Mouse (Mus musculus) hindbrain, embryonic 12.5 days (tissue): Measurements from ENCODE around the gene Sap30l. TPM values are rescaled to one million over a fixed set of nuclear protein-coding genes. Genes with fewer than 3 reads are reported as not detected.
"Not testable (repeated sequence)": the region's sequence is repeated elsewhere in the genome, so short reads cannot be mapped to it uniquely, and the experiment has no call there.

Experiments
- ATAC-seq: fragments of 200-750 bp; cut with Nextera tagmentation; 2 replicates; pipeline ENCODE4 v1.8.0; 2017; ENCODE audit warnings: moderate TSS enrichment; ENCODE audit not compliant: low FRiP score
- H3K27ac ChIP-seq: fragments of 300-500 bp; sonication (generic); 2 replicates; pipeline ENCODE4 v1.5.1; 2016; ENCODE audit warnings: mild to moderate bottlenecking
- H3K27me3 ChIP-seq: fragments of 300-500 bp; sonication (generic); 2 replicates; pipeline ENCODE4 v1.6.1; 2016; ENCODE audit warnings: mild to moderate bottlenecking
- H3K36me3 ChIP-seq: fragments of 300-500 bp; sonication (generic); 2 replicates; pipeline ENCODE4 v1.6.1; 2016; ENCODE audit warnings: mild to moderate bottlenecking
- H3K4me1 ChIP-seq: fragments of 300-500 bp; sonication (generic); 2 replicates; pipeline ENCODE4 v1.6.1; 2016
- H3K4me2 ChIP-seq: fragments of 300-500 bp; sonication (generic); replicated peaks from 2 replicates; pipeline ENCODE4 v1.6.1; 2016; ENCODE audit warnings: mild to moderate bottlenecking
- H3K4me3 ChIP-seq: fragments of 300-500 bp; sonication (generic); 2 replicates; pipeline ENCODE4 v1.5.1; 2016; ENCODE audit warnings: mild to moderate bottlenecking
- H3K9ac ChIP-seq: fragments of 300-500 bp; sonication (generic); 2 replicates; pipeline ENCODE4 v1.6.1; 2016; ENCODE audit warnings: mild to moderate bottlenecking, moderate library complexity
- H3K9me3 ChIP-seq: fragments of 300-500 bp; sonication (generic); replicated peaks from 2 replicates; pipeline ENCODE4 v1.6.1; 2016; ENCODE audit warnings: mild to moderate bottlenecking
- WGBS: fragments of 180-500 bp; shearing (Covaris S2); methylation state at CpG from one replicate; pipeline ENCODE4 v1.1.7; 2016; 5-methylcytosine and 5-hydroxymethylcytosine counted together
- polyA plus RNA-seq: library from polyadenylated mRNA; unstranded; fragments of >200 nt; fragmentation: Nextera tagmentation; extraction: Ambion mirVana; gene quantifications from 2 replicates; pipeline ENCODE4 v1.2.1, GENCODE M21; 2016

Gene Sap30l
- polyA plus RNA-seq, 1 experiment from 2014 or later = 20.8 TPM

DNA sequence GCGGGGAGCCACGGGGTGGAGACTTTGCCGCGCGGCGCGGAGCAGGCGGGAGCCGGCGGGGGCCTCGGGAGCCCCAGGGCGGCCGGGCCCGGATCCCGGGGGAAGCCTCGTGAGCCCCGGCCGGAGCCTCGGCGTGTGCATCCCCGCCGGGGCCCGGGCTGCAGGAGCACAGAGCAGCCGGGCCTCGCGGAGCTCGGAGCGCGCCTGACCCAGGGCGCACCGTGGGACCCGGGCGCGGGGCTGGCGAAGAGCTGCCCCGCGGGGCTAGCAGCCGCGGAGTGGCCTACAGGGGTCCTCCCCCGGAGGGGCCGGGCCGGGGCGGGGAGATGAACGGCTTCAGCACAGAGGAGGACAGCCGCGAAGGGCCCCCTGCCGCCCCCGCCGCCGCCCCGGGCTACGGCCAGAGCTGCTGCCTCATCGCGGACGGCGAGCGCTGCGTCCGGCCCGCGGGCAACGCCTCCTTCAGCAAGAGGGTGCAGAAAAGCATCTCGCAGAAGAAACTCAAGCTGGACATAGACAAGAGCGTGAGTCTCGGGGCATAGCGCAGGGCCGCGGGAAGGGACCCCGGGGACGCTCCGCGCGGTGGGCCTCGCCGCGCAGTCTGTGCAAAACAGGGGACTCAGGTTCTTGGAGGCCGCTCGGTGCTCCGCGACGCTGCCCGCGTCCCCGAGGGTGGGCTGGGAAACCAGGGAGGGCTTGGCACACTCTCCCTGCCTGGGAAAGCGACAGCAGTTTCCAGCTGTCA, 501 bp downstream of the Sap30l start:
- ATAC-seq = peak; percentile 80
- H3K4me3 ChIP-seq = peak overlapping the region; percentile 93
- 1% methylated on average over 69 of the region's 85 CpGs for WGBS
- no peaks in the 10 kb centered on the region for H3K27me3 ChIP-seq
- H3K27ac ChIP-seq = peak overlapping the region; percentile 69
- peak overlapping the region; percentile 97 for H3K4me2 ChIP-seq
- no peaks in the 10 kb centered on the region for H3K9me3 ChIP-seq
- peak overlapping the region; percentile 96 for H3K9ac ChIP-seq
- peaks cover 32% of the 10 kb centered on the region for H3K4me1 ChIP-seq
- no peaks in the 10 kb centered on the region for H3K36me3 ChIP-seq

DNA sequence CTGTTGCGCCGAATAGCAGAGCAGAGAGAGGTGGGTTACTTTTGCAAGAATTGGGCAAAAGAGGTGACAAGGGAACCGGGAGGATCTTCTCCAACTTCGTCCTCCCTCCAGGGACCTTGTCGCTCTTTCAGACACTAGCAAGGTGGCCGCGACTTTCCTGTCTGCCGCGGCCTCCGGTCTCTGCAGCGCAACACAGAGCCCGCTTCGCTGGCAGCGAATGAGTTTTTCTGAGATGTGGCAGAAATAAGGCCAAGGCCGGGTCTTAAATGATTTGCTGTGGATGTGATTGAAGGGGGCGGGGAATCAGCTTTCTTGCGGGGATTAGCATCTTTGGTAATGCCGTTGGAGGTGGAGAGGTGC, 1.1 kb downstream of the Sap30l start:
- WGBS = 0% methylated on average over 18 of the region's 18 CpGs
- peaks cover 2% of the 10 kb centered on the region; the same call in 1 of the 2 replicates for H3K36me3 ChIP-seq
- H3K9ac ChIP-seq = peak overlapping the region; percentile 96
- peak overlapping the region; percentile 97 for H3K4me2 ChIP-seq
- ATAC-seq = no peak
- peak overlapping the region; percentile 69; the same call in 1 of the 2 replicates for H3K27ac ChIP-seq
- no peaks in the 10 kb centered on the region for H3K27me3 ChIP-seq
- no peaks in the 10 kb centered on the region for H3K9me3 ChIP-seq
- peaks cover 32% of the 10 kb centered on the region for H3K4me1 ChIP-seq
- H3K4me3 ChIP-seq = peak overlapping the region; percentile 93

DNA sequence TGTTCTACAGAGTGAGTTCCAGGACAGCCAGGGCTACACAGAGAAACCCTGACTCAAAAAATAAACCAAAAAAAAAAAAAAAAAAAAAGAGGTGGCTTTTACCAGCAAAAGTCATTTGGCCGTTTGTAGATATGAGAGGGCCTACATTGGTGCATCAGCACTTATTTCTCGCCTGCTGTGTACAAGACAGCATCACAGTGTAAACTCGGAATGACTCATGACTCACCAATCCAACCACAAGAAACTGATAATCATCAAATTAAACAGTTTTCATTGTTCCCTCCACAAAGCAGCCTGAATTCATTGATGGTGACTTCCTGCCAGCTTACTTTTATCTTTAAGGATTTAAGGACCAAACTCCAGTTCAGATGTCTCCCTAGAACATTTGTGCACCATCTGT, 3.6 kb downstream of the Sap30l start:
- no peak overlapping the region for H3K27ac ChIP-seq
- H3K9me3 ChIP-seq = no peaks in the 10 kb centered on the region
- H3K4me3 ChIP-seq = no peak overlapping the region
- H3K36me3 ChIP-seq = peaks cover 22% of the 10 kb centered on the region
- 80% methylated on average over 3 of the region's 3 CpGs for WGBS
- ATAC-seq = no peak
- no peak overlapping the region for H3K4me2 ChIP-seq
- H3K27me3 ChIP-seq = no peaks in the 10 kb centered on the region
- H3K4me1 ChIP-seq = peaks cover 31% of the 10 kb centered on the region
- H3K9ac ChIP-seq = no peak overlapping the region

DNA sequence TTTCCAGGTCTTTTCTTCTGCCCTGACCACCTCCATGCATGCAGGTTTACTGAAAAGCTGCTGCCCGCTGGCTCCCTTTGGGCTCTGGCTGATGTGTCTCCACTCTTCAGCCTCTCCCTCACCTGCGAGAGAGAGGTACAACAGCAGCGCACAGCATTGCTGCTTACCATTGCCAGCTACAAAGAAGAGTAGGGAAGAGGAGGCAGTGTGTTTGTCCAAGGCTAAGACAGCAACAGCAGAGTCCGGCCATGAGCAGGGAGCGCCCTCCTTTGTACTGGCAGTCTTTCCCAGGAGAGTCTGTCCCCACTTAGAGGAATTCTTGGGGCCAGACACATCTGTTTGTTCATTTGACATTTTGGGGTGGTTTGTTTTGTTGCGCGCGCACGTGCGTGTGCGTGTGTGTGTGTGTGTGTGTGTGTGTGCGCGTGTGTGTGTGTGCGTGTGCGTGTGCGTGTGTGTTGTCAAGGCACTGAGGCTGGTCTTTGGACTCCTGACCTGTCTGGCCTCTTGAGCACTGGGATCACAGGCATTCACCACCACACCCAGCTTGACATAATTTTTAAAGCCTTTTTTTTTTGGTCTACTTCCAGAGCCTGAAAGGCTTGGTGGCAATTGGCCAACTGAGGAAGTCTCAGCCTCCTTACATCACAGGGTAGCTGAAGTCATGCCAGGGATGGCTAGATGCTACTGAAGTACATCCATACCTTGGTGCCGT, 7.7 kb downstream of the Sap30l start:
- Histone ChIP-seq H3K36me3 (peaks cover 44% of the 10 kb centered on the region), H3K27ac (no peak overlapping the region), H3K9ac (no peak overlapping the region), H3K4me3 (no peak overlapping the region), H3K27me3 (no peaks in the 10 kb centered on the region), H3K4me1 (peaks cover 7% of the 10 kb centered on the region; the same call in 1 of the 2 replicates), H3K4me2 (no peak overlapping the region), H3K9me3 (no peaks in the 10 kb centered on the region)
- WGBS = 93% methylated on average over 17 of the region's 17 CpGs
- ATAC-seq = no peak

GRCm38 (mm10) chr11:57809732-57810098, 8.3 kb downstream of the Sap30l start:
- Histone ChIP-seq H3K36me3 (peaks cover 44% of the 10 kb centered on the region), H3K4me3 (no peak overlapping the region), H3K4me2 (no peak overlapping the region), H3K9me3 (no peaks in the 10 kb centered on the region), H3K27me3 (no peaks in the 10 kb centered on the region), H3K4me1 (peaks cover 7% of the 10 kb centered on the region; the same call in 1 of the 2 replicates), H3K27ac (no peak overlapping the region), H3K9ac (no peak overlapping the region)
- no peak for ATAC-seq
- 94% methylated on average over 8 of the region's 8 CpGs for WGBS

- Histone ChIP-seq H3K9ac (no peak overlapping the region), H3K9me3 (no peaks in the 10 kb centered on the region), H3K27me3 (no peaks in the 10 kb centered on the region), H3K4me3 (no peak overlapping the region), H3K36me3 (peaks cover 44% of the 10 kb centered on the region), H3K4me1 (peaks cover 3% of the 10 kb centered on the region; the same call in 1 of the 2 replicates), H3K4me2 (no peak overlapping the region), H3K27ac (no peak overlapping the region)
- WGBS = 82% methylated on average over 7 of the region's 7 CpGs
- ATAC-seq = no peak
These were observed 9.6 kb downstream of the Sap30l start for GRCm38 (mm10) chr11:57811006-57811405.

- H3K4me3 ChIP-seq = no peak overlapping the region
- ATAC-seq = no peak
- H3K27me3 ChIP-seq = no peaks in the 10 kb centered on the region
- no peak overlapping the region for H3K4me2 ChIP-seq
- no peak overlapping the region for H3K27ac ChIP-seq
- peaks cover 44% of the 10 kb centered on the region for H3K36me3 ChIP-seq
- no peak overlapping the region for H3K9ac ChIP-seq
- H3K9me3 ChIP-seq = no peaks in the 10 kb centered on the region
- 93% methylated on average over 8 of the region's 8 CpGs for WGBS
- H3K4me1 ChIP-seq = no peaks in the 10 kb centered on the region
These were observed 10.8 kb downstream of the Sap30l start for GRCm38 (mm10) chr11:57812212-57812611.

GRCm38 (mm10) chr11:57813641-57814040, 12.2 kb downstream of the Sap30l start:
- Histone ChIP-seq H3K4me1 (no peaks in the 10 kb centered on the region), H3K27me3 (no peaks in the 10 kb centered on the region), H3K4me2 (no peak overlapping the region), H3K36me3 (peaks cover 34% of the 10 kb centered on the region), H3K9ac (no peak overlapping the region), H3K9me3 (no peaks in the 10 kb centered on the region), H3K4me3 (no peak overlapping the region), H3K27ac (no peak overlapping the region)
- ATAC-seq = no peak
- whole genome bisulfite sequencing = 88% methylated on average over 3 of the region's 3 CpGs

GRCm38 (mm10) chr11:57818189-57818588, 16.8 kb downstream of the Sap30l start:
- Histone ChIP-seq H3K4me1 (no peaks in the 10 kb centered on the region), H3K27me3 (0 out of 2 replicates have a peak, but pooled peaks cover 2% of the 10 kb centered on the region), H3K27ac (no peak overlapping the region), H3K36me3 (peaks cover 2% of the 10 kb centered on the region; the same call in 1 of the 2 replicates), H3K4me2 (no peak overlapping the region), H3K4me3 (no peak overlapping the region), H3K9me3 (no peaks in the 10 kb centered on the region), H3K9ac (no peak overlapping the region)
- WGBS = 90% methylated on average over 4 of the region's 4 CpGs
- no peak for ATAC-seq

GRCm38 (mm10) chr11:57819999-57820581, 18.7 kb downstream of the Sap30l start:
- WGBS = 33% methylated on average over 9 of the region's 9 CpGs
- peaks cover 19% of the 10 kb centered on the region for H3K27me3 ChIP-seq
- no peak overlapping the region for H3K9ac ChIP-seq
- H3K9me3 ChIP-seq = no peaks in the 10 kb centered on the region
- H3K36me3 ChIP-seq = no peaks in the 10 kb centered on the region
- no peak overlapping the region for H3K4me3 ChIP-seq
- no peak for ATAC-seq
- H3K4me1 ChIP-seq = no peaks in the 10 kb centered on the region
- H3K4me2 ChIP-seq = no peak overlapping the region
- no peak overlapping the region for H3K27ac ChIP-seq

DNA sequence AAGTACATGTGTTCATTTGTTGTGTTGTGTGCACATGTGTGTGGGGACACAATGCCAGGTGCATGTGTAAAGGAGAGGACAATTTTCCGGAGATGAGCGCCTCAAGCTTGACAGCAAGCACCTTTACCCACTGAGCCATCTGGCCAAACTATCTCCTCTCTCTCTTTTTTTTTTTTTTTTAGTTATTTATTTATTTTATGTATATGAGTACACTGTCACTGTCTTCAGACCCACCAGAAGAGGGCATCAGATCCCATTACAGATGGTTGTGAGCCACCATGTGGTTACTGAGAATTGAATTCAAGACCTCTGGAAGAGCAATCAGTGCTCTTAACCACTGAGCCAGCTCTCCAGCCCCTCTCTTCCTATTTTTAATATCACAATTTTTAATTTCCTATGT, 21.7 kb downstream of the Sap30l start:
- H3K4me2 ChIP-seq, H3K36me3 ChIP-seq, H3K27ac ChIP-seq, H3K4me1 ChIP-seq, H3K9ac ChIP-seq, ATAC-seq, H3K4me3 ChIP-seq, H3K9me3 ChIP-seq: not testable (repeated sequence)
- H3K27me3 ChIP-seq = peaks cover 46% of the 10 kb centered on the region
- 91% methylated on average over 2 of the region's 2 CpGs for WGBS

DNA sequence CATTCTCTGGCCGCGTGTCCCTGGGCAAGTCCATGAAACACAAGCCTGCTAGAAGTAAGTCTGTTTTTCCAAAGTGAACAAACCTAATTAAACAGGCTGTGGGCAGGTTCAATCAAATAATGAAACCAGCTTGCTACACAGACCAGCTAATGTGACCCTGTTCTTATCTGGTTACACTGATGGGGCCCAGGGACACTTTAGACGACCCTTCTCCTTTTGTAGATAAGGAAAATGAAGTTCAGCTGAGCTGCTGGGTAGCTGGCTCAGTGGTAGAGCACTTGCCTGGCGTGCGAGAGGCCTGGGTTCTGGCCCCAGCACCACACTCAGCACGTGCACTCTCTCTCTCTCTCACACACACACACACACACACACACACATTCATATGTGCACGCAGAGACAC, 22.3 kb downstream of the Sap30l start:
- ATAC-seq = no peak
- H3K36me3 ChIP-seq = no peaks in the 10 kb centered on the region
- no peaks in the 10 kb centered on the region for H3K9me3 ChIP-seq
- no peak overlapping the region for H3K4me3 ChIP-seq
- 78% methylated on average over 7 of the region's 7 CpGs for WGBS
- no peak overlapping the region for H3K27ac ChIP-seq
- peaks cover 52% of the 10 kb centered on the region for H3K27me3 ChIP-seq
- H3K4me1 ChIP-seq = peaks cover 7% of the 10 kb centered on the region
- H3K4me2 ChIP-seq = no peak overlapping the region
- no peak overlapping the region for H3K9ac ChIP-seq
